Mouse (Mus musculus) kidney, postnatal 4 days (tissue): ENCODE results near the gene Ctso.

Experiments
- DNase-seq, 2 experiments: peaks; one replicate each; pipeline ENCODE4 v3.0.0; 2021; ENCODE audit warnings: mixed read lengths in 2 of 2

Ctso gene

DNA sequence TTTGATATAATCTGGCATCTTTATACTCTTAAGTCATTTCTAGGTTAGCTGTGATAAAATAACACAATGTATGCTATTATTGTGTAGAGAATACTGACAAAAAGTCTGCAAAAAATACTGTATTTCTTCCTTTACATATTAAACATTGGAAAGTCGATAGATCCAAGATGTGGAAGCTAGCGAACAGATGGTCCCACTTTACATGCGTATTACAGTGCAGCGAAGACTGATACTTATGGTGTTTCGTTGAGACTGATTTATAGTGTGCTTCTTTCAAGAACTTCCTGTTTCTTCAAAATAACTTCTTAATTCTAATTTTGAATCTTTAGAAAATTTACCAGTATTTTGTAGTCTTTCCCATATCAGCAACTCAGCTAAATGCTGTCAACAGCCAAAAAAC is 25.1 kb downstream of the Ctso start:
- DNase-seq, result no peak

DNA sequence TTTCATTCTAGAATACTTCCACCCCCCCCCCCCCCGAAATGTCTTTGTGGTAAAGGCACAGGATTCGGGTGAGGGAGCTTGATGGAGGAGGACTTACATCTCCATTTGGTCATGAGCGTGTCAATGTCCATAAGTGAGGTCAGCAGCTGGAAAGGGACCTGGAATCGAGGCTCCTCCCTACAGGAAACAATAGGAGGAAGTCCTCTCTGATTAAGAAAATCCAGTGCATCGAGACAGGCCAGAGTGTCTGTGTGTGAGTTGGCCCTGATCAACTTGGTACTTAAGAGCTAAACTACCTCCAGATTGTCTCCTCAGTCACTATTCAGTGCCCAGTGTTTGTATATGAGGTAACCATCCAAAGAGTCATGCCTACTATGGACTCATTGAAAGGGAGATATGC is 28.9 kb downstream of the Ctso start:
- DNase-seq, result no peak

DNA sequence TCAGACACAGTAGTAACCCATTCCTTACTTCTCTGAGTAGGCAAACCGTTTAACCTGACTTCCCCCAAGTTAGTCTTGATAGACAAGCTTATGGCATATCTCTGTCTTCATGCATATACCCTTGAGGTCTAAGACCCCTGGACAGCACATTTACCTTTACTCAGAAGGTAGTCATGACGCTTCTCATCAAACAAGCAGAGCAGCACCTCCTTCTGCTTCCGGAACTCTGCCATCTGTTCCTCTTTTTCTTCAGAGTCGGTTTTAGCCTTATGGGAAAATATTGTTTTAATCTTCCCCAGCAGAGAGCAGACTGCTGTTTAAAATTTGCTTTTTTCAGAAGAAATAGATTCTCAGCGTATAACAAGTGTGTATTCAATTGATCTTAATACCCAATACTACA is 31.4 kb downstream of the Ctso start:
- no peak for DNase-seq

DNA sequence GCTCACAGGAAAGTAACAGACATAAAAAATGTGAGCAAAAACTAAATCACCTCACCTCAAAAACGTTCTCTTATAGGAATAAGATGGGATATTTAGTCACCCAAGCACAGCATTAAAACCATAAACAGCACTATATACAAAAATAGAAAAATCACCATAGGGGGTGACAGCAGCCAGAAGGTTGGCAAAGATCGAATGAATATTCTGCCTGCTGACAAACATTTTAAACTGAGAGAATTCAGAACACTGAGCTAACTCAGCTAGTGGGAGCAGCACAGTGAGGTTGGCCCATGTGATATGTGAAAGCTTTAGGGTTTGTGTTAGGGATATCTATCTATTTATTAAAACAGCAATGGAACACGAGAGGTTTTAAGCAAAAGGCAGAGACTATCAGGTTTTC is 32.2 kb downstream of the Ctso start:
- no peak for DNase-seq

DNA sequence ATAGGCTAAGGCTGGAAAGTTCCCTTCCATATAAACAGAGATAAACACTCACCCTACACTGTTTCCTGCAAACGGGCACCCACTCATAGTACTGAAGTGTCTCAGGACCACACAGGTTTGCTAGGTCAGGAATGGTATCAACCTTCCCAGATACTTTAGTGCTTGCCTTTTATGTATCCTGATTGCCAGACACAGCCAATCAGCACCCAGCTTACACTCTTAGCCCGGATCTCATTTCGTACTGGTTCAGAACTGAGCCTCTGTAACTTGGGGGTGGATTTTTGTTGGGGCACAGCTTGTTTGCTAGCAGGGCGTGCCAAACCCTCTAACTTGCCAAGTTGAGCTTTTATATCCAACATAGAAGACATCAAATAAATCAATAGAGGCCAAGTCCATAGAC is 43.2 kb downstream of the Ctso start:
- DNase-seq, result no peak

DNA sequence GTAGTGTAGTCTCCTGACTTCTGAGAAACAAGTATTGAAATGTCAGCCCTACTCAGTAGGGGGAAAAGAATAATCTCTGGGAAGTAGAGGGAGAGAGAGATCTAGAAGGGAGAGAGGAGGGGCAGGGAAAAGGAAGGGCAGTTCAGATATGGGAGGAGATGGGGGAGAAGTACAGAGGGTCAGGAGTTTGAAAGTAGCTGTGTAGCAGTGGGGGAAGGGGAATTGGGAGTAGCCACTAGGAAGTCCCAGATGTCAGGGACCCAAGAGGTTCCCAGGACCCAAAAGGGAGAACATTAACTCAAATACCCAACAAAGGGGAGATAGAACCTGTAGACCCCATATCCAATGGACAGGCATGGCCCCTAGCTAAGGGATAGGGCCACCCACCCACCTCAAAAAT is 43.7 kb downstream of the Ctso start, which contains the start of gene Tdo2:
Tdo2 (minus strand) TSS at position 101 of the 400 bp plus-strand sequence.
- DNase-seq, result no peak

DNA sequence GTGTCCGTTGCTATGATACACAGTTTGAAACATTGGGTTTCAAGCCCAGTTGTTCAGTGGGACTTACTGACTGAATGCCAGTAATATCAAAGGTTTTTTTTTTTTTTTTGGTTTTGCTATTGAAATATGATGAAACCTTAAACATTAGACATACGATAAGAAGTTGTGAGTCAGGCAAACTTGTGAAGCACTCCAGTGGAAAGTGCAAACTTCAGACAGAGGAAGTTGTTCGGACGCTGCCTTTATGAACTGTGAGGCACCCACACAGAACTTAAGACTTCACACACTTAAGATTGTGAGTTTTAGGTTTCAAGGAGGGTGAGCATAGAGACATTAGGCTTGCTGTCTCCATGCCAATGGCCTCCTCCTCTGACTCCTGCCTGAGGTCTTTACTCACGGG is 49.2 kb downstream of the Ctso start:
- DNase-seq, result no peak

DNA sequence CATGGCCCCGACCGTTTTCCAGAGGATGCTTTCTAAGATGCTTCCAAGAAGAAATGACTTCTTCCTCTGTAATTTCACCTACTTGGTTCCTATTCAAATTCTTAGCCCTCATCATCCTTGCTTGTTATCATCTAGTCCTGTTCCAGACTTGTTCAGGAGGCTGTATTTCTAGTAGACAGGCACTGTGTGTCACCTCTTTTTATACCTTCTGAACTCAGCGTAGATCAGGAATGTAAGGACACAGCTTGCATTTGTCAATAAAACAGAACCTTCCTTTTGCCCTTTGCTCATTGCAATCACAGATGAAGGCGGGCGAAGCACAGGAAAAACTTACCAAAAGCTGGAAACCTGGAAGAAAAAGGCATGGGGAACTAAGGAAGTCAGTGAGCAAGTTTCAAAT is 49.6 kb downstream of the Ctso start, which contains the start of gene Asic5:
Asic5 (plus strand) TSS at position 301 of the 400 bp plus-strand sequence.
- no peak for DNase-seq

DNA sequence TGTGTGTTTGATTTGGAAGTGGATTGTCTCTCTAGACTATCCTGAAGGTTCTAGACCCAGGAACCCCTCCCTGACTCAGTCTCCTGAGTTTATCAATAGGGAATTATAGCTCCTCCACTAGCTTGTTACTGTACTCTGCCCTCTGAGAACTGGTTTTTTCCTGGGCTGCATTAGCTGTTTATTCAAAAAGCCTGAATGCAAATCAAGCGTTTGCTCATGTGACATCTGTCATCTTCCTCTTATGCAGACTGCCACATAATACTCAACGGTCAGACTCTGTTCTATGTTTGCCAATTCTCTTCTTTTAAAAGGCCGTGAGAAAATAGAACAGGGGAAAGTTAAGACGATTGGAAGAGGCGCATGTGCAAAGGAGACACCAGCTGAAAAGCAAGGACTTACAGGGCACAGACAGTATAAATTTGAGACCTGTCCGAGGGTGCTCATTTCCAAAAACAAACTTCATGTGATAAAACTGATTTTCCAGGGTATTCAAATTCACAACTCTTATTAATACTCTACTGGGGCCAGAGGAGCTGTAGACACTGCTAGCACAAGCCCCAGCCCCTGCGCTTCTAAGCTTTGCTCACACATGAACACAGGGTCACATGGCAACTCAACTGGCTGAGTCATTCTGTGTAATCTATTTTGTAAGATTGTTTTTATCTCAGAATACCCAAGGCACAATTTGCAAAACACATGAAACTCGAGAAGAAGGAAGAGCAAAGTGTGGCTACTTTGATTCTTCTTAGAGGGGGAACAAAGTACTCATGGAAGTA is 50.9 kb downstream of the Ctso start:
- no peak for DNase-seq

DNA sequence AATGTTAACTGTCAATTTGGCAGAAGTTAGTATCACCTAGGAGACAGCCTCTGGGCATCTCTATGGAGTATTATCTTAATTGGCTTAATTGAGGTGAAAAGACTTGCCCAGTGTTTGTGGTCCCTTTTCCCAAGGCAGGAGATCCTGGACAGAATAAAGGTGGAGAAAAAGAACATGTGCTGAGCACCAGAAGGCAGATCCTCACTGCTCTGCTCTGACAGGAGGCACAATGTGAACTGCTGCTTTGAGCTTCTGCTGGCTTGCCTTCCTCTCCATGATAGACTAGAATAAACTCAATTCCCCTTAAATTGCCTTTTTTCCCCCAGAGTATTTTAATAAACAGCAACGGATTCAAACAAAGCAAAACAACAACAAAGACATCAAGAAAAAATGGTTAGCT is 52.7 kb downstream of the Ctso start:
- DNase-seq, result no peak

DNA sequence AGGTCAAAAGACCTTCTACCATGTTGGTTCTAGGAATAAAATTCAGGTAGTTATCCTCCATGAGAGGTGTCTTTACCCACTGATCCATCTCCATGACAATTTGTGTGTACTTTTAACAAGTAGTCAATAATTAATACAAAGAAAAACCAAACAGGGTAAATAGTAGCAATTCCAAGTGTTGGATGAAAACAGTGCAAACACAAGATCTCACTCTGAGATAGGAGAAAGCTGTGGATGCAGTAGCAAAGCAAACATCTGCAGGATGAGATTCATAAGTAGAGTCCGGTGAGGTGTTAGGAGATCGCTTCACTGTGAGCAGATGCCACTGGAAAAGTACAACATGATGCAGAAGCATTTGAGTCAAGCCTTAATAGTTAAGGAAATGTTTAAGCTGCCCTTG is 53.7 kb downstream of the Ctso start:
- no peak for DNase-seq

DNA sequence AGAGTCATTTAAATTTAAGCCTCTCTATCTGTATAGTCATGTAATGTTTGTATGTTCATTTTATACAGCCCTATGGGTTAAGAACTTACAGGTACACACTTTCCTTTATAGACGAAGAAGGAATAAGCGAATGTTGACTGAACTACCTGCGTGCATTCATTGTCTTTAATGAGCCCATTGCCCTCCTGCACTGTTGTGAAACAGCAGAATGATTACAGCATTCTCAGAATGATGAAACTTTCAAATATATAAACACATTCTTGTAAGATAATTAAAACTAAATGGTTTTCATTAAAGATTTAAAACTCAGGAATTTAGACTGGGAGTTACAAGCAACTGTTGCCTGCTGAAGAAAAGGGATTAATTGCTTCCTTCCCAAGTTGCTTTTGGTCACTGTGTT is 55.2 kb downstream of the Ctso start:
- no peak for DNase-seq

DNA sequence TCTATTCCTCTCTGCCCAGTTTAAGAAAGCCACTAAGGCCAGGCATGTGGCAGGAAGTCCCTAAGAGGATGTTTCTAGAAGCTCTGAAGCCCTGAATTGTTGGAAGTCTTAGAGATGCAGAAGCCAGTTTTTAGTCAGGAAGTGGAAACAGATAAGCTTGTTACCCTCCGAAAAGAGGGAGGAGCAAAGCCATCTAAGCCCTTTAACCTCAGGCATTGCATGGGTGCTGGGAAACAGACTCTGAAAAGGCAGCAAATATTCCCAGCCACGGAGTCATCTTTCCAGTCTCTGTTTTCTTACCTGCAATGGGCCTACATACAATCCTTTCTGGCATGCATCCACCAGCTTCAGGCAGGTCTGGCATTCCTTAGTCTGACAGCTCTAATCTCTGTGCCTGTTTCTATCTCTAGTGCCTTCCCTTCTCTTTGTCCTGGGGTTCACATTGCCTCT is 57.3 kb downstream of the Ctso start:
- no peak for DNase-seq

DNA sequence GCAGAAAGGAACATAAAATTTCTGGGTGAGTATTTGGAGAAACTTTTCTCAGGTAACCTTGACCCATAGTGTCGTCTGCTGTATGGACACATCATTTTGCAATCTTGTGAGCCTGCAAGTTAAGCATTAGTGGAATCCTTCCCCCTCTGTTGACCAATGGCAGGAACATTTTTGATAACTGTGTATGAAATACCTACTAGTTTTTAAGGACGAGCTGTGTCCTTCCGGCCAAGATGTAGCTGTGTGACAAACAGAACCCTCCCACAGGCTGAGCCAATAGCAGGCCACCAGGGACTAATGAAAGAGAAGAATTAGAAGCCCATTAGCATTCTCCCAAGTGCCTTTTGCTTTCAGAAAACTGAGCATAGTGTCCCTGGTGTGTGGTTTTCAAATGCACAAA is 58.1 kb downstream of the Ctso start:
- DNase-seq, result no peak

DNA sequence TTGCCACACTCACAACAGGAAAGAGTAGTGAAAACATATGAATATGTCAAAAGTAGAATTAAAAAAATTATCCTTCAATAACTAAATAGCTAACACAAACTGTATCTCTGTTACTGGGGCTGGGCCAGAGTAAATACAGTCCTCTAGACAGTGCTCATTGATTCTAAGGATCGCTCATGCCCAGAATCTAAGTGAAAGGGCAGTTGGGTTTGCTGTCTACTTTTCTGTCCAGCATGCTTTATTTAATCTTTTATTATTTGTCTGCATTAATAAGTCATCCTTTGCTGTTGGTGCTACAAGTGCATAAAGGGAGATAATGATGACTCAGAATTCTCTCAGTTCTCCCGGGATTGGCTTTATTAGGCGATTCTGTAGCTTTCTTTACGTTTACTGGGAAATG is 63.0 kb downstream of the Ctso start:
- no peak for DNase-seq

DNA sequence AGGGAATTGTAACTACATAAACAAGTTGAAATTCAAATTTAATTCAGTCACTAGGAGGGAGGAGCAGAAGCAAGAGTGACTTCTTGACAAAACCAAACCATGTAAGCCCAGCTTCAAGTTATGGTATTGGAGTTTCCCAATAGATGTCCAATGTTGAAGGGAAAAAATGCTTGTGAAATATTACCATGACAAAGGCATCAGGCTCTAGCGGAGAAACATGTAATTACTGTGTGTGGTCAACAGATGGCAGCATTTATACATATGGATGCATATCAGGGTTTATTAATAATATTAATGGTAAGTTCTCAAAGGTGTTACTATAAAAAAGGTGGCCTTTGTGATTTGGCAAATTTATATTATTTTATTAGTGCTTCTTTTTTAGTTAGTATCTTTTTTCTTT is 63.6 kb downstream of the Ctso start:
- peak in 1 of 2 experiments; percentile 3 for DNase-seq
